15 mouse cellular contexts compared by ENCODE assay signal in the genomic region with DNA sequence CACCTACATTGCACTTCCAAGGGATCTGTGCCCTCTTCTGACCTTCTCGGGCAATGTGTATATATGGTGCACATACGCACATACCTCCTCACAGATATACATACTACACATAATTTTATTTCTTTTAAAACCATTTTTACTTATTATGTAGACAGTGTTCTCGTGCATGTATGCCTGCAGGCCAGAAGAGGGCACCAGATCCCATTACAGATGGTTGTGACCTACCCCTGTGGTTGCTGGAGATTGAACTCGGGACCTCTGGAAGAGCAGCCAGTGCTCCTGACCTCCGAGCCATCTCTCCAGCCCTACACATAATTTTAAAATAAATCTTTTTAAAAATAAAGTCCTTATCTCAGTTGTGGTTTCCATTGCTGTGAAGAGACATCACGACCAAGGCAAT. TPM values are rescaled to one million over a fixed set of nuclear protein-coding genes. Genes with fewer than 3 reads are reported as not detected.
DNase-seq lines count a peak whose midpoint lies in the region; ATAC-seq and TF ChIP-seq lines count a peak whose summit lies in the region.
"Had no signal": no experiment of that assay in that cellular context is flagged by ENCODE, and none has a peak within 500 bp of the region (broad histone marks: within the 10 kb centered on the region; RNA-seq: fewer than 3 reads in every experiment).

No protein-coding gene starts in this region.

- H3K9ac ChIP-seq in intestine, postnatal 0 days (ENCODE audit: low read depth, low read length), result no peak overlapping the region
- H3K9ac ChIP-seq in intestine, embryonic 16.5 days (ENCODE audit: low read depth, low read length), result no peak overlapping the region
- H3K9ac ChIP-seq: kidney, embryonic 15.5 days; liver, embryonic 13.5 days had no signal

- 85% methylated on average over 6 of the region's 6 CpGs for WGBS in intestine, postnatal 0 days
- WGBS in intestine, embryonic 16.5 days, result 88% methylated on average over 6 of the region's 6 CpGs
- WGBS in spleen, adult 2 months, result 71% methylated on average over 6 of the region's 6 CpGs
- 82% methylated on average over 6 of the region's 6 CpGs for WGBS in small intestine, adult 2 months

- no peak overlapping the region for H3K4me2 ChIP-seq in intestine, postnatal 0 days (replicated peaks; ENCODE audit: low read depth)
- H3K4me2 ChIP-seq in intestine, embryonic 16.5 days (ENCODE audit: low read depth, low read length), result no peak overlapping the region
- H3K4me2 ChIP-seq: kidney, embryonic 15.5 days; liver, embryonic 13.5 days had no signal

- no peak for ATAC-seq in intestine, postnatal 0 days
- ATAC-seq in intestine, embryonic 16.5 days, result no peak

- no peak for DNase-seq in spleen, adult 2 months (ENCODE audit: low read depth in 1 of 2, low spot score in 2 of 2)
- no peak for DNase-seq in spleen, adult 12 weeks (ENCODE audit: low spot score)
- peak; percentile 59 for DNase-seq in ES-CJ7 (ENCODE audit: low read depth, low spot score)
- DNase-seq in urinary bladder, postnatal 4 days (ENCODE audit: low spot score in 2 of 2), result no peak
- DNase-seq in testis, postnatal 14 days (ENCODE audit: low spot score), result no peak
- DNase-seq: layer of hippocampus, postnatal 36 days; liver, embryonic 13.5 days; right cerebral cortex, postnatal 4 days had no signal

- TF ChIP-seq POLR2A in spleen, adult 2 months (IDR thresholded peaks at IDR 0.05; ENCODE audit: low read depth, low read length), result no peak
- no peak for TF ChIP-seq POLR2A in small intestine, adult 2 months (IDR thresholded peaks at IDR 0.05; ENCODE audit: low read depth, low read length)

- no peak overlapping the region for H3K27ac ChIP-seq in intestine, postnatal 0 days (ENCODE audit: low read depth, low read length)
- no peak overlapping the region for H3K27ac ChIP-seq in intestine, embryonic 16.5 days (ENCODE audit: low read length)
- no peak overlapping the region for H3K27ac ChIP-seq in spleen, adult 2 months (ENCODE audit: insufficient read depth, low read length)
- no peak overlapping the region for H3K27ac ChIP-seq in small intestine, adult 2 months (ENCODE audit: insufficient read depth, low read depth, low read length)
- H3K27ac ChIP-seq: heart, embryonic 10.5 days; hindbrain, embryonic 10.5 days; kidney, embryonic 15.5 days; liver, embryonic 13.5 days had no signal

- no peaks in the 10 kb centered on the region for H3K9me3 ChIP-seq in intestine, postnatal 0 days (ENCODE audit: control insufficient read depth)
- no peaks in the 10 kb centered on the region for H3K9me3 ChIP-seq in intestine, embryonic 16.5 days (ENCODE audit: control insufficient read depth, low read length)
- H3K9me3 ChIP-seq: heart, embryonic 10.5 days; hindbrain, embryonic 10.5 days; kidney, embryonic 15.5 days; liver, embryonic 13.5 days had no signal

- TF ChIP-seq CTCF in intestine, postnatal 0 days (IDR thresholded peaks at IDR 0.05; ENCODE audit: low read depth), result peak; percentile 54
- peak; percentile 21; the same call in 1 of the 2 replicates for TF ChIP-seq CTCF in spleen, adult 2 months (IDR thresholded peaks at IDR 0.05; ENCODE audit: extremely low read depth, insufficient read depth, insufficient read length, insufficient replicate concordance)
- peak; percentile 35; the same call in 1 of the 2 replicates for TF ChIP-seq CTCF in small intestine, adult 2 months (IDR thresholded peaks at IDR 0.05; ENCODE audit: extremely low read depth, insufficient read length, insufficient replicate concordance, low read depth, low read length)

- H3K27me3 ChIP-seq in intestine, postnatal 0 days (replicated peaks; ENCODE audit: control insufficient read depth, insufficient read depth, low read length), result no peaks in the 10 kb centered on the region
- H3K27me3 ChIP-seq in intestine, embryonic 16.5 days (replicated peaks; ENCODE audit: control insufficient read depth, insufficient read depth, low read length), result no peaks in the 10 kb centered on the region
- H3K27me3 ChIP-seq in spleen, adult 2 months (ENCODE audit: control insufficient read depth, insufficient read depth, low read length), result no peaks in the 10 kb centered on the region
- H3K27me3 ChIP-seq in small intestine, adult 2 months (ENCODE audit: control insufficient read depth, insufficient read depth, low read length), result no peaks in the 10 kb centered on the region
- H3K27me3 ChIP-seq: kidney, embryonic 15.5 days; liver, embryonic 13.5 days had no signal

- no peaks in the 10 kb centered on the region for H3K4me1 ChIP-seq in intestine, postnatal 0 days (replicated peaks; ENCODE audit: control insufficient read depth, insufficient read depth, low read length)
- H3K4me1 ChIP-seq in intestine, embryonic 16.5 days (ENCODE audit: control insufficient read depth, insufficient read depth, low read length), result peaks cover 11% of the 10 kb centered on the region; the same call in 1 of the 2 replicates
- H3K4me1 ChIP-seq in spleen, adult 2 months (ENCODE audit: control insufficient read depth, insufficient read depth, insufficient read length), result no peaks in the 10 kb centered on the region
- H3K4me1 ChIP-seq in small intestine, adult 2 months (ENCODE audit: control insufficient read depth, insufficient read depth, insufficient read length, low read length), result no peaks in the 10 kb centered on the region

- H3K36me3 ChIP-seq in intestine, postnatal 0 days (ENCODE audit: control insufficient read depth, insufficient read depth), result no peaks in the 10 kb centered on the region
- H3K36me3 ChIP-seq in intestine, embryonic 16.5 days (ENCODE audit: control insufficient read depth, insufficient read depth, low read length), result no peaks in the 10 kb centered on the region
- no peaks in the 10 kb centered on the region for H3K36me3 ChIP-seq in spleen, adult 2 months (ENCODE audit: control insufficient read depth, insufficient read depth, low read length)
- no peaks in the 10 kb centered on the region for H3K36me3 ChIP-seq in small intestine, adult 2 months (ENCODE audit: control insufficient read depth, insufficient read depth, low read length)
- H3K36me3 ChIP-seq: liver, embryonic 13.5 days had no signal

- no peak overlapping the region for H3K4me3 ChIP-seq in intestine, postnatal 0 days (ENCODE audit: low read depth, low read length)
- no peak overlapping the region for H3K4me3 ChIP-seq in intestine, embryonic 16.5 days (ENCODE audit: low read length)
- H3K4me3 ChIP-seq in spleen, adult 2 months (ENCODE audit: extremely low read depth, insufficient read depth, insufficient read length), result no peak overlapping the region
- no peak overlapping the region for H3K4me3 ChIP-seq in small intestine, adult 2 months (ENCODE audit: low read depth, low read length)
- H3K4me3 ChIP-seq: heart, embryonic 10.5 days; hindbrain, embryonic 10.5 days; kidney, embryonic 15.5 days; liver, embryonic 13.5 days; myocyte had no signal

RNA-seq across cellular contexts. Expression of gene Rfc1, which starts 2.9 kb away (rescaled TPM):
- 28.9 and 32.5 TPM in 2 replicates for polyA plus RNA-seq in intestine, postnatal 0 days (2015; fragmentation: Nextera tagmentation; extraction: Ambion mirVana)
- 50.7 and 63.4 TPM in 2 replicates for polyA plus RNA-seq in intestine, embryonic 16.5 days (2015; fragmentation: Nextera tagmentation; extraction: Ambion mirVana)
- polyA plus RNA-seq in spleen, adult 2 months (2012; rRNA removed), result 10.2 and 12.5 TPM in 2 replicates
- 2.1 and 4.2 TPM in 2 replicates for polyA plus RNA-seq in small intestine, adult 2 months (2012; rRNA removed)

RNA-seq across cellular contexts. Expression of gene Klb, which starts 9.7 kb away (rescaled TPM):
- 2.6 and 3.8 TPM in 2 replicates for polyA plus RNA-seq in intestine, postnatal 0 days (2015; fragmentation: Nextera tagmentation; extraction: Ambion mirVana)
- polyA plus RNA-seq in intestine, embryonic 16.5 days (2015; fragmentation: Nextera tagmentation; extraction: Ambion mirVana), result 2.9 and 4.0 TPM in 2 replicates
- polyA plus RNA-seq in spleen, adult 2 months (2012; rRNA removed), result 0.14 TPM in 2 replicates
- 0.22 and 0.74 TPM in 2 replicates for polyA plus RNA-seq in small intestine, adult 2 months (2012; rRNA removed)
- polyA plus RNA-seq: hindbrain, embryonic 10.5 days had no signal

RNA-seq across cellular contexts. Expression of gene Rpl9, which starts 52.9 kb away (rescaled TPM):
- 650 and 657 TPM in 2 replicates for polyA plus RNA-seq in intestine, postnatal 0 days (2015; fragmentation: Nextera tagmentation; extraction: Ambion mirVana)
- 937 and 1,015 TPM in 2 replicates for polyA plus RNA-seq in intestine, embryonic 16.5 days (2015; fragmentation: Nextera tagmentation; extraction: Ambion mirVana)
- polyA plus RNA-seq in spleen, adult 2 months (2012; rRNA removed), result 173 and 190 TPM in 2 replicates
- 62.6 and 64.6 TPM in 2 replicates for polyA plus RNA-seq in small intestine, adult 2 months (2012; rRNA removed)

RNA-seq across cellular contexts. Expression of gene Lias, which starts 52.9 kb away (rescaled TPM):
- 40.6 and 41.9 TPM in 2 replicates for polyA plus RNA-seq in intestine, postnatal 0 days (2015; fragmentation: Nextera tagmentation; extraction: Ambion mirVana)
- 49.2 and 56.4 TPM in 2 replicates for polyA plus RNA-seq in intestine, embryonic 16.5 days (2015; fragmentation: Nextera tagmentation; extraction: Ambion mirVana)
- 6.2 and 6.4 TPM in 2 replicates for polyA plus RNA-seq in spleen, adult 2 months (2012; rRNA removed)
- polyA plus RNA-seq in small intestine, adult 2 months (2012; rRNA removed), result 3.6 and 8.4 TPM in 2 replicates
